Mouse (Mus musculus): ENCODE results near the gene Slc47a1.
"Not testable (repeated sequence)": the region's sequence is repeated elsewhere in the genome, so short reads cannot be mapped to it uniquely, and the experiment has no call there.

Gene Slc47a1

GRCm38 (mm10) chr11:61319233-61319922 is 58.8 kb downstream of the Slc47a1 start:
- DNase-seq (ENCODE audit: low spot score in 2 of 2), result no peak

- DNase-seq (ENCODE audit: low spot score in 2 of 2), result no peak
Observed at GRCm38 (mm10) chr11:61316864-61317263, 61.3 kb downstream of the Slc47a1 start.

- DNase-seq (ENCODE audit: low spot score in 2 of 2), result peak in 1 of 2 experiments; percentile 55
Observed at GRCm38 (mm10) chr11:61310321-61310720, 67.8 kb downstream of the Slc47a1 start.

DNA sequence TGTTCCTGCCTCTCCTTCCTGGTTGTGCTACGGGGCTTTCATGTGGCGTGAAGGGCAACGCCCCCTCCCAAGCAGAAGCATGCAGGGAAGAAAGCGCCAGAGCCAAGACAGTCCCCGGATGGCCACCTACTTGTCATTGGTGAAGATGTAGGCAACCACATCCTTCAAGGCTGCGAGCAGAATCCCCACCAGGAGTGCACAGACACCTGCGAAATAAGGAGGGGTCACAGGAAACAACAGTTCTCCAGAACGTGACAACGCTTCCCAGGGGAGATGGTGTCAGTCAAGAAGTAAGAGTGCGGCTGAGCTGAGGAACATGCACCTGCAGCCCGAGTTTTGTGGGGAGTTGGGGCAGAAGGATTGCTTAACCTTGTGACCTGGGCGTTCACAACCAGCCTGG is 68.3 kb downstream of the Slc47a1 start:
- peak; percentile 68 to 75 for DNase-seq (ENCODE audit: low spot score in 2 of 2)

DNA sequence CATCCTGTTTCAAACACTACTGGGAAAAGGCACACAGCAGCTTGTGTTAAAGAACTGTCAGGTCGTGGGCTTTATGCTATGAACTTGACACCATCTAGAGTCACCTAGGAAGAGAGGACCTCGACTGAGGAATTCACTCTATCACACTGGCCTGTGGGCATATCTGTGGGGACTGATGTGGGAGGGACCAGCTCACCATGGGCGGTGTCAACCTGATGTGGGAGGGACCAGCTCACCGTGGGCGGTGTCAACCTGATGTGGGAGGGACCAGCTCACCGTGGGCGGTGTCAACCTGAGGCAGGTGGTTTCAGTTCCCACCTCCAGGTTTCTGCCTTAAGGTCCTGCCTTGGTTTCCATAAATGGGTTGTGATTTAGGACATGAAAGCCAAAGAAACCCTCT is 70.3 kb downstream of the Slc47a1 start:
- no peak for DNase-seq (ENCODE audit: low spot score in 2 of 2)

DNA sequence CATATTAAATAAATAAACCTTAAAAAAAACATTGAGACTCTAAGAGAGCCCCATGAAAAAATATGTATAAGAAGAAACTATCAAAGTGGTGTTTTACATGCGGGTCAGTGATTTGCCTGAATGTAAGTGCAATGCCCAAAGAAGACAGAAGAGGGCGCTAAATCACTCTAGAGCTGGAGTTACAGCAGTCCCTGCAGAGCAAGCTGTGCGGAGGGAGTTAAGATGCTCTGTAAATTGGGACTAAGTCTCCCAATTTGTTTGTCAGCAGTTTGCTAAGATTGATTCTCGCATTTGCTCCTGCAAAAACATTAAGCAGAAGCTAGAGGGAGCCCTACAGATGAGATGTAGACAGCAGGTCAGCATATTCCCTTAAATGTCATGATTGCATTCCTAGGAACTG is 72.8 kb downstream of the Slc47a1 start:
- peak; percentile 58 to 80 for DNase-seq (ENCODE audit: low spot score in 2 of 2)

DNA sequence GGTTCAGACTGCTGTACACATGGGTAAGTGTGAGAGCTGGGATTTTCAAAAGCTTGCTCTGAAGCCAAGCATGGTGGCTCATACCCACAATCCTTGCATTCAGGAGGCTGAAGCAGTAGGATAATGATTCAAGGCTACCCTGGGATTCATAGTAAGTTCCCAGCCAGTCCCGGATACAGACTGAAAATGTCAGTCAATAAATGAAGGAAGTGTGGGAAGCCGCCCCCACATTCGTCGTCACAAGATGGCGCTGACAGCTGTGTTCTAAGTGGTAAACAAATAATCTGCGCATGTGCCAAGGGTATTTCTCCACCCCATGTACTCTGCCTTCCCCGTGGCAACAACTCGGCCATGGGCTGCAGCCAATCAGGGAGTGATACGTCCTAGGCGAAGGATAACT is 73.6 kb downstream of the Slc47a1 start:
- DNase-seq (ENCODE audit: low spot score in 2 of 2), result not testable (repeated sequence)

GRCm38 (mm10) chr11:61300716-61301392 is 77.3 kb downstream of the Slc47a1 start:
- no peak for DNase-seq (ENCODE audit: low spot score in 2 of 2)

DNA sequence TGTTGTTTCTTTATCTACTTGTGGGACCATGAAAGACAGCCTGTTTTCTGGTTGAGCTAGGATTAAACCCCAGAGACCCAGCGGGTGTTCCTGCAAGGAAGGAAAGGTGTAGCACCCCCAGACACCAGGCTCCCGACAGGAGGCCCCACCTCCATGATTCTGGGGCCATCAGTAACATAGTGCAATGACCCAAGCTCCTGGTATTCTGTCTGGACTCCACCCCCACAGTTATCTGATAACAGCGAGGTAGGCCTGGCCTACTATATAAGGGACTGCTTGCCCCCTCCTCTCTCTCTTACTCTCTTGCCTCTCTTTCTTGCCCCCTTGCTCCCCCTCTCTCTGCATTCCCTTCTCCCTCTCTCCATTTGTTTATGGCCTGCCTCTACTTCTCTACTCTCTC is 77.9 kb downstream of the Slc47a1 start:
- DNase-seq (ENCODE audit: low spot score in 2 of 2), result no peak

DNA sequence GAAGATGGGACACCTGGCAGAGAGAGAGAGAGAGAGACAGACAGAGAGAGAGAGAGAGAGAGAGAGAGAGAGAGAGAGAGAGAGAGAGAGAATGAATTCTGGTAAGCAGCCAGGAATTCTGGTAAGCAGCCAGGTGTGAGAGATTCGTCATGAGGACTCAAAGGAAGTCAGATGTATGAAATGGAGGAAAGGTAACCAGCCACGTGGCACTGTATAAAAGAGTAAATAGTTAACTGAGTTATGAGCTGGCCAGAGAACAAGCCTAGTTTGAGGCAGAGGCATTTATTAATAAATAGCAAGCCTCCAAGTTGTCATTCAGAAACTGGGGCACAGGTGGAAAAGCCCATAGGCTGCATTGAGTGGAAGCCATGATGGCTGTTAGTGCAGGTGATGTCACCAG is 80.2 kb downstream of the Slc47a1 start:
- no peak for DNase-seq (ENCODE audit: low spot score in 2 of 2)

- DNase-seq (ENCODE audit: low spot score in 2 of 2), result no peak
Observed at GRCm38 (mm10) chr11:61297326-61297725, 80.8 kb downstream of the Slc47a1 start.

GRCm38 (mm10) chr11:61296556-61296955 is 81.6 kb downstream of the Slc47a1 start:
- DNase-seq (ENCODE audit: low spot score in 2 of 2), result no peak

DNA sequence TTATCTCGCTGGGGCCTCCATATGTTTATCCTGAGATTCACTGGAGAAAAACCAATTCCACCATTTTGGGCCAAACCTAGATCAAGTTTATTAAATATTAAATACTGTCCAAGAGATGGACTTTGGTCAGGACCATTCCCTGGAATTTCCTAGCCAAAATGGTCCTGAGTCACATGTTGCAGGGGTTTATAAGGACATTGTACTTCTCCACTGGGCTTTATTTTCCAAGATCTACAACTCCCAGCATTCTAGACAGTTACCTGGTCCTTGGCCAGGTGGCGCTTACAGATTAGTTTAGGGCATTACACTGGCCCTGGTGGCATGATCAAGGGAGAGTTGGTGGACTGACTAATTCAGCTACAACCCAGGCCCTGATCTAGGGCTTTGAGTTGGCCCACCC is 82.6 kb downstream of the Slc47a1 start:
- DNase-seq (ENCODE audit: low spot score in 2 of 2), result no peak

DNA sequence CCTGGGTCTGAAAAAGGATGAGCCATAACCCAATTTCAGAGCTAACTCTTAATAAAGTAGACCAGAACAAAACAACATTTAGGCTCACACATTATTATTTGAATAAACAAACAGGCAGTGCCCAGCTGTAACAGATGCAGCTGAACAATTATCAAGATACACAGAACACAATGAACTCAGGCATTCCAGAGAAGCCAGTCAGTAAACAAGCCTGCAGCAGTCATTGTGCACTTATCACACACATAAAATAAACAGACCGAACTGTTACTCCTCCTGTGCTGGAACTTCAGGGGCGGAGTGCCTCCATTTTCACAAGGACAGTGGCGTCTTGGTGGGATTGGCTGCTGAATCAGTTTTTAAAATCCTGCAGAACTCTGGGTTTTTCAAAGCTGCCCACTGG is 83.7 kb downstream of the Slc47a1 start:
- no peak for DNase-seq (ENCODE audit: low spot score in 2 of 2)

All from thymus, postnatal 10 days (tissue).